Mouse (Mus musculus) hindbrain, embryonic 12.5 days (tissue): ENCODE measurements around the gene Ccp110. TPM values are rescaled to one million over a fixed set of nuclear protein-coding genes. Genes with fewer than 3 reads are reported as not detected.
A peak's percentile ranks its signal among the peaks of the same experiment; 100 is the strongest.

Experiments used
- ATAC-seq: fragments of 200-750 bp; cut with Nextera tagmentation; 2 replicates; pipeline ENCODE4 v1.8.0; 2017; ENCODE audit warnings: moderate TSS enrichment; ENCODE audit not compliant: low FRiP score
- H3K27ac ChIP-seq: fragments of 300-500 bp; sonication (generic); 2 replicates; pipeline ENCODE4 v1.5.1; 2016; ENCODE audit warnings: mild to moderate bottlenecking
- H3K27me3 ChIP-seq: fragments of 300-500 bp; sonication (generic); 2 replicates; pipeline ENCODE4 v1.6.1; 2016; ENCODE audit warnings: mild to moderate bottlenecking
- H3K36me3 ChIP-seq: fragments of 300-500 bp; sonication (generic); 2 replicates; pipeline ENCODE4 v1.6.1; 2016; ENCODE audit warnings: mild to moderate bottlenecking
- H3K4me1 ChIP-seq: fragments of 300-500 bp; sonication (generic); 2 replicates; pipeline ENCODE4 v1.6.1; 2016
- H3K4me2 ChIP-seq: fragments of 300-500 bp; sonication (generic); replicated peaks from 2 replicates; pipeline ENCODE4 v1.6.1; 2016; ENCODE audit warnings: mild to moderate bottlenecking
- H3K4me3 ChIP-seq: fragments of 300-500 bp; sonication (generic); 2 replicates; pipeline ENCODE4 v1.5.1; 2016; ENCODE audit warnings: mild to moderate bottlenecking
- H3K9ac ChIP-seq: fragments of 300-500 bp; sonication (generic); 2 replicates; pipeline ENCODE4 v1.6.1; 2016; ENCODE audit warnings: mild to moderate bottlenecking, moderate library complexity
- H3K9me3 ChIP-seq: fragments of 300-500 bp; sonication (generic); replicated peaks from 2 replicates; pipeline ENCODE4 v1.6.1; 2016; ENCODE audit warnings: mild to moderate bottlenecking
- WGBS: fragments of 180-500 bp; shearing (Covaris S2); methylation state at CpG from one replicate; pipeline ENCODE4 v1.1.7; 2016; 5-methylcytosine and 5-hydroxymethylcytosine counted together
- polyA plus RNA-seq: library from polyadenylated mRNA; unstranded; fragments of >200 nt; fragmentation: Nextera tagmentation; extraction: Ambion mirVana; gene quantifications from 2 replicates; pipeline ENCODE4 v1.2.1, GENCODE M21; 2016

The Ccp110 gene
- polyA plus RNA-seq, result 34.2 and 38.6 TPM in 2 replicates

- Histone ChIP-seq H3K9ac (peak within 1 kb of the TSS; percentile 69), H3K4me3 (peak within 1 kb of the TSS; percentile 66), H3K36me3 (peaks cover 14% of the 10 kb centered on the region; the same call in 1 of the 2 replicates), H3K4me2 (peak within 1 kb of the TSS; percentile 69), H3K9me3 (no peaks in the 10 kb centered on the region), H3K4me1 (peaks cover 11% of the 10 kb centered on the region), H3K27me3 (no peaks in the 10 kb centered on the region), H3K27ac (peak within 1 kb of the TSS; percentile 62)
- peak; percentile 96 for ATAC-seq
- under 1% methylated on average over 48 of the region's 48 CpGs for WGBS
These were observed at the start of gene Ccp110 for GRCm38 (mm10) chr7:118712228-118713173. Gene Ccp110, plus strand, starts transcription at chr7:118712552.

DNA sequence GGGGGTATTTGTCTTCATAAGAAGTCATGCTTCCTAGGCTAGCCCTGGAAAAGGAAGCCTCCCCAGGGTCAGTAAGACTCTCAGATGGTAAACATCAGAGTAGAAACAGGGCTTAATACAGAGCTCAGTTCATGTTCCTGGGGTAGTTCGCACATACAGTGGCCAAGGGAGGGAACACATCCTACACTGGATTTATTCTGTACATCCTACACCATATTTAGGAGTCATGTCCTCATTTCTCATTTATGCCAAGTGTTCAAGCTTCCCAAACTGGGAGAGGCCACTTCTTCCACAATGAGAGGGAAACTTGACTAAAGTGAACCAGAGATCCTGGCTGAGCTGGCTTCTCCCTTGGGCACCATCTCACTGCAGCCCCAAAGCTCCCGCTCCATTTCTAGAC is 44.6 kb upstream of the Ccp110 start:
- H3K27ac ChIP-seq, result no peak overlapping the region
- H3K4me2 ChIP-seq, result no peak overlapping the region
- H3K9me3 ChIP-seq, result peaks cover 9% of the 10 kb centered on the region
- no peak overlapping the region for H3K4me3 ChIP-seq
- 92% methylated on average over 2 of the region's 2 CpGs for WGBS
- H3K4me1 ChIP-seq, result no peaks in the 10 kb centered on the region
- no peaks in the 10 kb centered on the region for H3K27me3 ChIP-seq
- no peak overlapping the region for H3K9ac ChIP-seq
- ATAC-seq, result no peak
- no peaks in the 10 kb centered on the region for H3K36me3 ChIP-seq

DNA sequence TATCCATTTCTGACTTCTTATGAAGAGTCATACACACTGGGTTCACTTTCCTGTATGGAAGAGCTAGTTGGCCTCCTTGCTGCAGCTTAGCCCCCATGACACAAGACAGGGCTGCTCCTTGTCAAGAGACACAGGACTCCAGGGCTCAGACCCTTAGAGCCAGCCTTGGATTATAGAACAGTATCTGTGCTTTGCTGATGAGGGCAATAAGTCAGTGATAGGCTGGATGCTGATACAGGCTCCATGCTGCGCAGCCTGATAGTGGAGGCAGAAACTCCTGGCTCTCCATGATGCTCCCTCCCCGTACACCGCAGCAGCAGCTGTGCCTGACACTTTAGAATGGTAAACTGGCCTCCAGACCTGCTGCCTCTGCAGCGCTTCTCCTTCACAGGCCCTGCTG is 42.2 kb upstream of the Ccp110 start:
- no peak overlapping the region for H3K27ac ChIP-seq
- H3K4me1 ChIP-seq, result no peaks in the 10 kb centered on the region
- ATAC-seq, result no peak
- H3K9me3 ChIP-seq, result no peaks in the 10 kb centered on the region
- H3K4me3 ChIP-seq, result no peak overlapping the region
- WGBS, result 76% methylated on average over 4 of the region's 4 CpGs
- no peaks in the 10 kb centered on the region for H3K27me3 ChIP-seq
- H3K4me2 ChIP-seq, result no peak overlapping the region
- H3K9ac ChIP-seq, result no peak overlapping the region
- no peaks in the 10 kb centered on the region for H3K36me3 ChIP-seq

DNA sequence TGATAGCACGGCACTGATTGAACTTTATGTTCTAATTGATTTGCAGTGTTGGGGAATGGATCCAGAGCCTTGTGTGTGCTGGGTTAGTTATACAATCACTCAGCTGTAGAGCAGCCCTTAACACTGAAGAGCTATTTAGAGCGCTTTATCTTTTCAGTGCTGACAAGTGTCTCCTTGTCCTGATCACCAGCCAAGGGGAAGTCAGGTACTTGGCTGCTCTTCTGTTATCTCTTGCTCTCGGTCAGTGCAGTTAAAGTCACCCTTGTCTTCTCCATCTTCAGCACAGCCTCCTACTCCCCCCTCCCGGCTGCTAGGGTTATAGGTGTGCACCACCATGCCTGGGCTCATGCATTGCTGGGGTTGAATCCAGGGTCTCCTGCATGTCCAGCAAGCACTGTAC is 35.5 kb upstream of the Ccp110 start:
- ATAC-seq, result no peak
- no peaks in the 10 kb centered on the region for H3K36me3 ChIP-seq
- no peak overlapping the region for H3K27ac ChIP-seq
- no peaks in the 10 kb centered on the region for H3K27me3 ChIP-seq
- WGBS, result 87% methylated on average over 4 of the region's 4 CpGs
- H3K9me3 ChIP-seq, result no peaks in the 10 kb centered on the region
- no peak overlapping the region for H3K9ac ChIP-seq
- H3K4me1 ChIP-seq, result no peaks in the 10 kb centered on the region
- H3K4me2 ChIP-seq, result no peak overlapping the region
- H3K4me3 ChIP-seq, result no peak overlapping the region

GRCm38 (mm10) chr7:118688199-118688598 is 24.2 kb upstream of the Ccp110 start:
- WGBS, result 24% methylated on average over 5 of the region's 5 CpGs
- Histone ChIP-seq H3K9me3 (no peaks in the 10 kb centered on the region), H3K4me3 (no peak overlapping the region), H3K36me3 (peaks cover 58% of the 10 kb centered on the region), H3K4me2 (no peak overlapping the region), H3K27ac (no peak overlapping the region), H3K27me3 (no peaks in the 10 kb centered on the region), H3K4me1 (no peaks in the 10 kb centered on the region), H3K9ac (no peak overlapping the region)
- ATAC-seq, result peak; percentile 29; the same call in 1 of the 2 replicates

- 89% methylated on average over 7 of the region's 7 CpGs for WGBS
- Histone ChIP-seq H3K9me3 (no peaks in the 10 kb centered on the region), H3K4me2 (no peak overlapping the region), H3K36me3 (peaks cover 65% of the 10 kb centered on the region), H3K4me3 (no peak overlapping the region), H3K9ac (no peak overlapping the region), H3K4me1 (no peaks in the 10 kb centered on the region), H3K27ac (no peak overlapping the region), H3K27me3 (no peaks in the 10 kb centered on the region)
- ATAC-seq, result no peak
These were observed 23.3 kb upstream of the Ccp110 start for GRCm38 (mm10) chr7:118689088-118689487.

DNA sequence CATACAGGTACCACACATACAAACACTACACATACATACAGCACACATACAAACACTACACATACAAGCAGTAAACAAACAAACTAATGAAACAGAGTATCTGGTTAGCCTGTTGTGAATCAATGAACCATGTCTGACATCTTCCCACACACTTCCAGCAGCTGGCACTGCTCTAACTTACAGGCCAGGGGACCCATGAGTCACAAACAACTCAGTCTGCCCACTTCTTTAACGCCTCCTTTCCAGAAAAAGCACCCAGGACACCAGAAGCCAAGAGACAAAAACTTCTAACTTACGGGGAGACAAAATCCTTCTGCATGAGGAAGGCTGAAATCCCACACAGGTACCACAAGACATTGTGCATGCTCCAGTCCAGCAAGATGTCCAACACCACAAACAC is 21.1 kb upstream of the Ccp110 start:
- no peaks in the 10 kb centered on the region for H3K27me3 ChIP-seq
- H3K4me2 ChIP-seq, result no peak overlapping the region
- 90% methylated on average over 2 of the region's 2 CpGs for WGBS
- H3K9me3 ChIP-seq, result no peaks in the 10 kb centered on the region
- no peaks in the 10 kb centered on the region for H3K4me1 ChIP-seq
- H3K27ac ChIP-seq, result no peak overlapping the region
- H3K4me3 ChIP-seq, result no peak overlapping the region
- peaks cover 83% of the 10 kb centered on the region for H3K36me3 ChIP-seq
- ATAC-seq, result no peak
- H3K9ac ChIP-seq, result no peak overlapping the region

DNA sequence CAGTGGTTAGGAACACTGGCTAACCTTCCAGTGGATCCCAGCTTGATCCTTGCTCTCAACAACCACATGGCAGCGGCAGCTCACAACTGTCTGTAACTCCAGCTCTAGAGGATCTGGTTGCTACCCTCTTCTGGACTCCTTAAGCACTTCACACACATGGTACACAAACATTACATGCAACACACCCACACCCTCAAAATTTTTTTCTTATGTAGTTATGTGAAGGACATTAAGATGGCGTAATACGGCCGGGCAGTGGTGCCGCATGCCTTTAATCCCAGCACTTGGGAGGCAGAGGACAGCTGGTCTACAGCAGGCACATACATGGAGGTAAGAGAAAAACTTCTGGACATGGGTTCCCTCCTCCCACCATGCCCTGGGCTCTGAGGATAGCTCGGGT is 16.2 kb upstream of the Ccp110 start:
- WGBS, result 97% methylated on average over 6 of the region's 6 CpGs
- no peak overlapping the region for H3K4me2 ChIP-seq
- no peak overlapping the region for H3K27ac ChIP-seq
- no peaks in the 10 kb centered on the region for H3K4me1 ChIP-seq
- ATAC-seq, result no peak
- H3K4me3 ChIP-seq, result no peak overlapping the region
- no peaks in the 10 kb centered on the region for H3K27me3 ChIP-seq
- H3K9ac ChIP-seq, result no peak overlapping the region
- H3K9me3 ChIP-seq, result no peaks in the 10 kb centered on the region
- peaks cover 72% of the 10 kb centered on the region for H3K36me3 ChIP-seq

- H3K9ac ChIP-seq, result no peak overlapping the region
- no peak for ATAC-seq
- no peaks in the 10 kb centered on the region for H3K4me1 ChIP-seq
- H3K36me3 ChIP-seq, result peaks cover 65% of the 10 kb centered on the region
- H3K27me3 ChIP-seq, result no peaks in the 10 kb centered on the region
- no peak overlapping the region for H3K27ac ChIP-seq
- H3K9me3 ChIP-seq, result no peaks in the 10 kb centered on the region
- H3K4me3 ChIP-seq, result no peak overlapping the region
- WGBS, result 85% methylated on average over 4 of the region's 4 CpGs
- H3K4me2 ChIP-seq, result no peak overlapping the region
These were observed 15.2 kb upstream of the Ccp110 start for GRCm38 (mm10) chr7:118697168-118697567.

DNA sequence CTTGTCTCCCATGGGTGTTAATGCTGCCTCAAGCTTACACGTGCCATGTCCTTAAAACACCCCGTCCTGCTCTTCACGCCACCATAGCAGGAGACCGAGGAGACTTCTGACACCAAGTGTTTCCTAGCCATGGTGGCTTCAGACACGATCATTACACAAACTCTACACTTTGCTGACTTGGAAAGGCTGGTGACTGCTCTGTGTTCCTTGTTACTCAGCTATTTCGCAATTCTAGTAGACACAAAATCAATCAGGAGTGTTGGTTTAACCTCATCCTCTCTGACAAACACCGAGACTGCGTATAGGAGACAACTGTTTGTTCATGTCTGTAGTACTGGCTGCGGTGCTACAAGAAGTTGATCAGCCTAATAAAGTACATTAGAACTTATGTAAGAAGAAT is 13.5 kb upstream of the Ccp110 start:
- no peak overlapping the region for H3K4me3 ChIP-seq
- WGBS, result 95% methylated on average over 9 of the region's 9 CpGs
- ATAC-seq, result no peak
- no peak overlapping the region for H3K9ac ChIP-seq
- H3K9me3 ChIP-seq, result no peaks in the 10 kb centered on the region
- H3K4me2 ChIP-seq, result no peak overlapping the region
- H3K27me3 ChIP-seq, result no peaks in the 10 kb centered on the region
- H3K27ac ChIP-seq, result no peak overlapping the region
- H3K36me3 ChIP-seq, result peaks cover 51% of the 10 kb centered on the region
- H3K4me1 ChIP-seq, result peaks cover 8% of the 10 kb centered on the region

DNA sequence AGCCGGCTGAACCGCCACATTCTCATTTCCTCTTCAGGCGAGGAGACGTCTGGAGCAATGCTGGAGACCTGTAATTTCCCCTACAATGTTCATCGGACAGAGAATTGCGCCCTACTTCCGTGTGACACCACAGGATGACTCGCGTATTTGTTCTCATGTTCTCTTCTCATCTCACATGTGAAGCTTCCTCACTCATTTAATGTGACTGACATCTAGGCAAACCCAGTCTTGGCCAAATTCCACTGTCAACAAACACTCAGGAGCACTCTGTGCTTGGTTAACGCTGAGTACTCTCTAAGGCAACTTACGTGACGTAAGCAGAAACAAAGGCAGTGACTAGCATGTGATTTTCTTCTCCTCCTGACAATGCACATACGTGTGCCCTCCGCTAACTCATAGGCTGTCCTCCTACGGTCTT is 9.2 kb upstream of the Ccp110 start:
- ATAC-seq, result no peak
- no peak overlapping the region for H3K9ac ChIP-seq
- no peaks in the 10 kb centered on the region for H3K27me3 ChIP-seq
- H3K4me2 ChIP-seq, result peak overlapping the region; percentile 62; the same call in 1 of the 2 replicates
- peaks cover 13% of the 10 kb centered on the region for H3K36me3 ChIP-seq
- H3K4me1 ChIP-seq, result peaks cover 21% of the 10 kb centered on the region
- no peaks in the 10 kb centered on the region for H3K9me3 ChIP-seq
- H3K27ac ChIP-seq, result no peak overlapping the region
- 94% methylated on average over 15 of the region's 15 CpGs for WGBS
- no peak overlapping the region for H3K4me3 ChIP-seq

GRCm38 (mm10) chr7:118704001-118704850 is 8.1 kb upstream of the Ccp110 start:
- H3K4me3 ChIP-seq, result peak overlapping the region; percentile 80
- peak overlapping the region; percentile 62 for H3K4me2 ChIP-seq
- peaks cover 21% of the 10 kb centered on the region for H3K4me1 ChIP-seq
- H3K27ac ChIP-seq, result no peak overlapping the region
- H3K36me3 ChIP-seq, result 0 out of 2 replicates have a peak, but pooled peaks cover 3% of the 10 kb centered on the region
- no peaks in the 10 kb centered on the region for H3K27me3 ChIP-seq
- H3K9ac ChIP-seq, result peak overlapping the region; percentile 85; the same call in 1 of the 2 replicates
- 81% methylated on average over 9 of the region's 9 CpGs for WGBS
- ATAC-seq, result no peak
- H3K9me3 ChIP-seq, result no peaks in the 10 kb centered on the region
